Mouse (Mus musculus) heart, postnatal 0 days (tissue): Measurements from ENCODE around the gene Fpgs.

Experiments
- CTCF ChIP-seq: IDR thresholded peaks from 2 replicates; pipeline ENCODE4 v1.5.1; 2016; ENCODE audit warnings: antibody characterized with exemption, control low read depth, low read depth
- EP300 ChIP-seq: IDR thresholded peaks from 2 replicates; pipeline ENCODE4 v1.6.1; 2016; ENCODE audit warnings: antibody characterized with exemption, low read depth

DNA sequence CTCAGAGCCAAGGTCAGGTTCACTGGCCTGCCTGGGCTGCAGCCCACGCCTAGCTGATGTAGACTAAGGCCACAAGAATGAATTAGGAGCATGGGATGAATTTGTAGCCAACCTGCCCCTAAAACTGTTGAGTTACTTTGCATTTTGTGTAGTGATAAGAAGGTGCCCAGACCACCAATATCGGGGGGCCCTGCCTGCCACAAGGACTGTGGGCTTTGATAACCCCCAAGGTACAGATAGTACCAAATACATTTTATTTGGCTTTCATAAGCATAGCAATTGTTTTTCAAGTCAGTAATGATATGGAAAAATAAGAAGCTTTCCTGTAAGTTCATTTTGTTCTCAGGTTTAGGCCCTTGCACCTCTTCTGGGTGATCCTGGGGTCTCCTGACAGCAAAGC is 45.1 kb downstream of the Fpgs start:
- TF ChIP-seq CTCF, result no peak
- TF ChIP-seq EP300, result no peak
